ENCODE assay signal across 21 mouse cellular contexts in the genomic region with DNA sequence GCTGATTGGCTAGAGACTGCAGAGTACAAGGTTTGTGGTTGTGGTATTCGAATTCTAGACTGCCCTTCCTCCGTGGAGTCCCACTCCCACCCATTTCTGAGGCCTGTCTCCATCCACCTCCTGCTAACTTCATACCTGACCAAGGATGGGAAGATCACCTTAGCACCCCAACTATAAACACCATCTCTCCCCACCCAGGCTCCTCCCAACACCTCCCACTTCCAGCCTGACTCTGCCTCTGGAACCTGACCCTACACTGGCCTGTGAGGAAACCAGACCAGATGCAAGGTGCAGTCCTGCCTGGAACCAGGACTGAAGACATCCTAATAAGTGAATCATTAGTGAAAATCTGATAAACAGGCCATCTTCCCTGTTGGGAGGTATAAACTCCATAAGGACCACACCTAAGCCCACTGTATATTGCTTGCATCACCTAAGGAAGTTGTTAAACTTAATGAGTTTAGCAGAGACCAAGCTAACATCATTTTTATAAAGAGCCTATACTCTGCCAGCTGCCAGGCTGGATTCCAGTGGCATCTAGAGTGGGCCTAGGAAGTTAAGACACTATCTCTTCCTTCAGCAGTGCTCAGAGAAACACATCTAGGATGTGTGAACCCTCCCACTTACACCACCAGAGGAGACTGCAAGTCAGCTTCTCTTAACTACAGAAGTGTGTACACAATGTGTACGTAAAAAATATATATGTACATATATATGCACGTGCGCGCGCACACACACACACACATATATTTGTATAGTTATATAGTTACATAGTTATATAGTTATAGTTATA. TPM values are rescaled to one million over a fixed set of nuclear protein-coding genes. Genes with fewer than 3 reads are reported as not detected.
DNase-seq lines count a peak whose midpoint lies in the region; ATAC-seq lines count a peak whose summit lies in the region.
"Had no signal": no experiment of that assay in that cellular context is flagged by ENCODE, and none has a peak within 500 bp of the region (broad histone marks: within the 10 kb centered on the region; RNA-seq: fewer than 3 reads in every experiment).

No protein-coding gene starts in this region.

- H3K36me3 ChIP-seq in embryonic facial prominence, embryonic 13.5 days: no peaks in the 10 kb centered on the region
- no peaks in the 10 kb centered on the region for H3K36me3 ChIP-seq in embryonic facial prominence, embryonic 10.5 days (replicated peaks)
- no peaks in the 10 kb centered on the region for H3K36me3 ChIP-seq in kidney, embryonic 16.5 days (ENCODE audit: insufficient read depth, low read length)
- H3K36me3 ChIP-seq in forebrain, embryonic 14.5 days (ENCODE audit: control insufficient read depth, insufficient read depth, low read length): no peaks in the 10 kb centered on the region
- H3K36me3 ChIP-seq: embryonic facial prominence, embryonic 12.5 days; forebrain, embryonic 12.5 days; heart, embryonic 10.5 days; hindbrain, embryonic 12.5 days; hindbrain, embryonic 15.5 days had no signal

- WGBS in embryonic facial prominence, embryonic 13.5 days: 90% methylated on average over 7 of the region's 7 CpGs
- WGBS in embryonic facial prominence, embryonic 10.5 days: 95% methylated on average over 7 of the region's 7 CpGs
- 96% methylated on average over 7 of the region's 7 CpGs for WGBS in kidney, embryonic 16.5 days
- WGBS in forebrain, embryonic 14.5 days: 91% methylated on average over 7 of the region's 7 CpGs

- H3K4me2 ChIP-seq in embryonic facial prominence, embryonic 13.5 days: no peak overlapping the region
- H3K4me2 ChIP-seq in kidney, embryonic 16.5 days (replicated peaks; ENCODE audit: low read depth, low read length): no peak overlapping the region
- H3K4me2 ChIP-seq in forebrain, embryonic 14.5 days (ENCODE audit: low read length): no peak overlapping the region
- H3K4me2 ChIP-seq: embryonic facial prominence, embryonic 12.5 days; forebrain, embryonic 12.5 days; hindbrain, embryonic 12.5 days; hindbrain, embryonic 15.5 days had no signal

- ATAC-seq in embryonic facial prominence, embryonic 13.5 days (ENCODE audit: insufficient number of reproducible peaks, insufficient read depth, low FRiP score, low TSS enrichment, low read depth): peak; percentile 63; the same call in 1 of the 2 replicates
- ATAC-seq in kidney, embryonic 16.5 days (ENCODE audit: low FRiP score, low TSS enrichment): 0 out of 2 replicates have a peak, but pooled peaks have one; percentile 35
- ATAC-seq in common myeloid progenitor, adult 5-6 weeks (replicated peaks; ENCODE audit: low read depth, poor library complexity, severe bottlenecking): peak; percentile 22; the same call in 1 of the 2 replicates
- no peak for ATAC-seq in forebrain, embryonic 14.5 days
- ATAC-seq: CD4-positive, CD25-positive, alpha-beta regulatory T cell, adult 4 months; forebrain, embryonic 16.5 days; intestine, postnatal 0 days had no signal

- no peaks in the 10 kb centered on the region for H3K27me3 ChIP-seq in embryonic facial prominence, embryonic 13.5 days
- H3K27me3 ChIP-seq in embryonic facial prominence, embryonic 10.5 days (replicated peaks; ENCODE audit: low read depth, poor library complexity, severe bottlenecking): no peaks in the 10 kb centered on the region
- no peaks in the 10 kb centered on the region for H3K27me3 ChIP-seq in kidney, embryonic 16.5 days (ENCODE audit: insufficient read depth, low read length)
- H3K27me3 ChIP-seq in forebrain, embryonic 14.5 days (replicated peaks; ENCODE audit: control insufficient read depth, insufficient read depth, low read length): no peaks in the 10 kb centered on the region
- H3K27me3 ChIP-seq: embryonic facial prominence, embryonic 12.5 days; forebrain, embryonic 12.5 days; hindbrain, embryonic 12.5 days; hindbrain, embryonic 15.5 days had no signal

- no peaks in the 10 kb centered on the region for H3K9me3 ChIP-seq in embryonic facial prominence, embryonic 13.5 days
- no peaks in the 10 kb centered on the region for H3K9me3 ChIP-seq in embryonic facial prominence, embryonic 10.5 days
- H3K9me3 ChIP-seq in kidney, embryonic 16.5 days (ENCODE audit: low read length): no peaks in the 10 kb centered on the region
- H3K9me3 ChIP-seq in forebrain, embryonic 14.5 days (replicated peaks; ENCODE audit: control insufficient read depth, low read length): no peaks in the 10 kb centered on the region
- H3K9me3 ChIP-seq: embryonic facial prominence, embryonic 12.5 days; forebrain, embryonic 12.5 days; heart, embryonic 10.5 days; hindbrain, embryonic 12.5 days; hindbrain, embryonic 15.5 days had no signal

- no peak overlapping the region for H3K4me3 ChIP-seq in embryonic facial prominence, embryonic 13.5 days
- no peak overlapping the region for H3K4me3 ChIP-seq in embryonic facial prominence, embryonic 10.5 days
- H3K4me3 ChIP-seq in kidney, embryonic 16.5 days (ENCODE audit: low read length): no peak overlapping the region
- no peak overlapping the region for H3K4me3 ChIP-seq in forebrain, embryonic 14.5 days (ENCODE audit: low read depth, low read length)
- H3K4me3 ChIP-seq: embryonic facial prominence, embryonic 12.5 days; erythroblast, embryonic 14.5 days; forebrain, embryonic 12.5 days; heart, adult 2 months; heart, embryonic 10.5 days; hindbrain, embryonic 12.5 days; hindbrain, embryonic 15.5 days had no signal

- DNase-seq in embryonic facial prominence, embryonic 10.5 days (ENCODE audit: low spot score): no peak
- DNase-seq in kidney, postnatal 10 days: no peak
- DNase-seq in forebrain, embryonic 14.5 days (ENCODE audit: low spot score): no peak
- DNase-seq: adrenal gland, adult 2 months; adrenal gland, postnatal 14 days; cerebellum, adult 11 months; cerebellum, adult 8-10 months; gastrocnemius, postnatal 25 days; heart, adult 2 months had no signal

- H3K9ac ChIP-seq in embryonic facial prominence, embryonic 13.5 days: no peak overlapping the region
- no peak overlapping the region for H3K9ac ChIP-seq in kidney, embryonic 16.5 days (replicated peaks; ENCODE audit: low read length)
- H3K9ac ChIP-seq in forebrain, embryonic 14.5 days (ENCODE audit: low read length): no peak overlapping the region
- H3K9ac ChIP-seq: embryonic facial prominence, embryonic 12.5 days; forebrain, embryonic 12.5 days; hindbrain, embryonic 12.5 days; hindbrain, embryonic 15.5 days had no signal

- no peaks in the 10 kb centered on the region for H3K4me1 ChIP-seq in embryonic facial prominence, embryonic 13.5 days
- H3K4me1 ChIP-seq in embryonic facial prominence, embryonic 10.5 days: no peaks in the 10 kb centered on the region
- peaks cover 5% of the 10 kb centered on the region; the same call in 1 of the 2 replicates for H3K4me1 ChIP-seq in kidney, embryonic 16.5 days (ENCODE audit: insufficient read depth, low read length)
- H3K4me1 ChIP-seq in forebrain, embryonic 14.5 days (ENCODE audit: control insufficient read depth, insufficient read depth, low read length): no peaks in the 10 kb centered on the region
- H3K4me1 ChIP-seq: embryonic facial prominence, embryonic 12.5 days; forebrain, embryonic 12.5 days; hindbrain, embryonic 12.5 days; hindbrain, embryonic 15.5 days had no signal

- H3K27ac ChIP-seq in embryonic facial prominence, embryonic 13.5 days: no peak overlapping the region
- H3K27ac ChIP-seq in embryonic facial prominence, embryonic 10.5 days (replicated peaks): no peak overlapping the region
- no peak overlapping the region for H3K27ac ChIP-seq in kidney, embryonic 16.5 days (ENCODE audit: low read length)
- H3K27ac ChIP-seq in forebrain, embryonic 14.5 days (ENCODE audit: low read depth, low read length): no peak overlapping the region
- H3K27ac ChIP-seq: embryonic facial prominence, embryonic 12.5 days; forebrain, embryonic 12.5 days; heart, adult 2 months; heart, embryonic 10.5 days; hindbrain, embryonic 12.5 days; hindbrain, embryonic 15.5 days had no signal

RNA-seq across cellular contexts. Expression of gene Slco3a1, which starts 13.5 kb away (rescaled TPM):
- polyA plus RNA-seq in embryonic facial prominence, embryonic 13.5 days (2015; fragmentation: Nextera tagmentation; extraction: Ambion mirVana): 11.3 and 11.6 TPM in 2 replicates
- 7.4 and 7.9 TPM in 2 replicates for polyA plus RNA-seq in embryonic facial prominence, embryonic 10.5 days (2016; fragmentation: Nextera tagmentation; extraction: Ambion mirVana)
- 20.8 and 24.9 TPM in 2 replicates for polyA plus RNA-seq in kidney, embryonic 16.5 days (2015; fragmentation: Nextera tagmentation; extraction: Ambion mirVana)
- total RNA-seq in common myeloid progenitor, adult 5-6 weeks (2017): 27.9 and 36.4 TPM in 2 replicates
- 12.4 and 14.0 TPM in 2 replicates for polyA plus RNA-seq in forebrain, embryonic 14.5 days (2014; fragmentation: Nextera tagmentation; extraction: Ambion mirVana)
